Mouse (Mus musculus): Measurements from ENCODE around the gene Gan. TPM values are rescaled to one million over a fixed set of nuclear protein-coding genes. Genes with fewer than 3 reads are reported as not detected.

Gene Gan
- polyA plus RNA-seq, 1 experiment from 2014 or later, result 3.3 TPM

DNA sequence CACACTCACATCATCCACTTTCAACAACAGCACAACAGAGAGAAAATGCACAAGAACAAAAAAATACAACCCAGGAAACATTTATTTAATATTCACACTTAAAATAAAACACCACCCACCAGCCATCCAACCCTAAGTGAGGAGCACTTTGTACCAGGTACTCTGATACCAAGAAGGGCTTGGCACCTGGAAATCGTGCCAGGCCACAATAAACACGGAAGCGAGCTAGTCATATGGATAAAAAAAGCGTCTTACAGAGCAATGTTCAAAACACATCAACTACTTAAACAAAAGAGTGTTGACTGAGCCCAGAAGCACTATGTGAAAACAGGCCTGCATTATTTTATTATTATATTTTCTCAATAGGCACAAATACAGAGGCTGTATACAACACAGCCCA is 1.8 kb upstream of the Gan start:
- H3K4me1 ChIP-seq (ENCODE audit: insufficient read depth, low read depth, low read length), result no peaks in the 10 kb centered on the region; the same call in 1 of the 2 replicates
- H3K4me2 ChIP-seq (replicated peaks; ENCODE audit: low read depth, low read length), result peak overlapping the region; percentile 76; the same call in 1 of the 2 replicates
- H3K27me3 ChIP-seq (replicated peaks; ENCODE audit: insufficient read depth, low read length), result no peaks in the 10 kb centered on the region
- DNase-seq (ENCODE audit: low spot score) (no peak), ATAC-seq (no peak)
- 72% methylated on average over 4 of the region's 4 CpGs for WGBS
- H3K36me3 ChIP-seq (ENCODE audit: insufficient read depth, low read length), result no peaks in the 10 kb centered on the region
- TF ChIP-seq CTCF (IDR thresholded peaks at IDR 0.05) (no peak), EP300 (IDR thresholded peaks at IDR 0.05) (no peak)
- no peak overlapping the region for H3K4me3 ChIP-seq (ENCODE audit: low read depth, low read length)
- no peak overlapping the region for H3K9ac ChIP-seq (replicated peaks; ENCODE audit: low read depth)
- H3K27ac ChIP-seq (ENCODE audit: low read length), result no peak overlapping the region
- no peaks in the 10 kb centered on the region for H3K9me3 ChIP-seq (ENCODE audit: low read length)

- no peaks in the 10 kb centered on the region; the same call in 1 of the 2 replicates for H3K4me1 ChIP-seq (ENCODE audit: insufficient read depth, low read depth, low read length)
- no peaks in the 10 kb centered on the region for H3K27me3 ChIP-seq (replicated peaks; ENCODE audit: insufficient read depth, low read length)
- peak overlapping the region; percentile 76 for H3K4me2 ChIP-seq (replicated peaks; ENCODE audit: low read depth, low read length)
- ATAC-seq, result no peak
- 7% methylated on average over 33 of the region's 33 CpGs for WGBS
- H3K27ac ChIP-seq (ENCODE audit: low read length), result peak overlapping the region; percentile 94
- H3K9ac ChIP-seq (replicated peaks; ENCODE audit: low read depth), result peak overlapping the region; percentile 85
- no peaks in the 10 kb centered on the region for H3K9me3 ChIP-seq (ENCODE audit: low read length)
- peak; percentile 16 for DNase-seq (ENCODE audit: low spot score)
- no peaks in the 10 kb centered on the region for H3K36me3 ChIP-seq (ENCODE audit: insufficient read depth, low read length)
- peak overlapping the region; percentile 96 for H3K4me3 ChIP-seq (ENCODE audit: low read depth, low read length)
- TF ChIP-seq EP300 (IDR thresholded peaks at IDR 0.05) (no peak), CTCF (IDR thresholded peaks at IDR 0.05) (no peak)
These were observed 818 bp upstream of the Gan start for GRCm38 (mm10) chr8:117156866-117157768.

- DNase-seq (ENCODE audit: low spot score), result peak; percentile 97
- WGBS, result under 1% methylated on average over 41 of the region's 45 CpGs
- TF ChIP-seq EP300 (IDR thresholded peaks at IDR 0.05), result no peak
- TF ChIP-seq CTCF (IDR thresholded peaks at IDR 0.05), result no peak
These were observed 205 bp upstream of the Gan start for GRCm38 (mm10) chr8:117157769-117158091.

DNA sequence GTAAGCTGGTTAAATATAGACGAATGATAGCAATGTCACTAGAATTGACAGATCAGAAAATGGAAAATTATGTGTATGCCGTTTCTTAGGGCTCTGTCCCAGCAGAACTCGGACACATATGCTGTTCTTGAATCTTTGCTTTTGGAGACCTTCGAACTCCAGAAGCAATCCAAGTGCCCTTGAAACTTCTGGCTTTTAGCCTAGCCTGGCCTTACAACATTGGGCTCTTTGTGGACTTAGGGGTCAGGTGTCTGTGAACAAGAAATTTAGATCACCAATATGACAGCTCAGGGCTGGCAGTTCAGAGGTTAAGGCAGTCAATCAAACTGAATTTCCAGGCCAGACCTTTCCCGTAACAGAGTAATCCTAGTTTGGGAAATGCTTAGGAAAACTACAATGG is 1.1 kb downstream of the Gan start:
- H3K36me3 ChIP-seq (ENCODE audit: insufficient read depth, low read length), result no peaks in the 10 kb centered on the region
- no peak for TF ChIP-seq CTCF (IDR thresholded peaks at IDR 0.05)
- TF ChIP-seq EP300 (IDR thresholded peaks at IDR 0.05), result no peak
- 33% methylated on average over 5 of the region's 5 CpGs for WGBS
- DNase-seq (ENCODE audit: low spot score) (peak; percentile 17), ATAC-seq (no peak)
- no peaks in the 10 kb centered on the region for H3K27me3 ChIP-seq (replicated peaks; ENCODE audit: insufficient read depth, low read length)
- H3K9me3 ChIP-seq (ENCODE audit: low read length), result no peaks in the 10 kb centered on the region
- H3K27ac ChIP-seq (ENCODE audit: low read length), result peak overlapping the region; percentile 94
- H3K4me1 ChIP-seq (ENCODE audit: insufficient read depth, low read depth, low read length), result no peaks in the 10 kb centered on the region; the same call in 1 of the 2 replicates
- H3K4me2 ChIP-seq (replicated peaks; ENCODE audit: low read depth, low read length), result peak overlapping the region; percentile 86
- H3K9ac ChIP-seq (replicated peaks; ENCODE audit: low read depth), result no peak overlapping the region
- peak overlapping the region; percentile 96 for H3K4me3 ChIP-seq (ENCODE audit: low read depth, low read length)

More at GRCm38 (mm10) chr8:117157769-117158091, 205 bp upstream of the Gan start:
- H3K36me3 ChIP-seq (ENCODE audit: insufficient read depth, low read length), result no peaks in the 10 kb centered on the region
- H3K9me3 ChIP-seq (ENCODE audit: low read length), result no peaks in the 10 kb centered on the region
- peak overlapping the region; percentile 85 for H3K9ac ChIP-seq (replicated peaks; ENCODE audit: low read depth)
- no peaks in the 10 kb centered on the region; the same call in 1 of the 2 replicates for H3K4me1 ChIP-seq (ENCODE audit: insufficient read depth, low read depth, low read length)
- ATAC-seq, result peak; percentile 97
- H3K4me3 ChIP-seq (ENCODE audit: low read depth, low read length), result peak overlapping the region; percentile 96
- H3K27ac ChIP-seq (ENCODE audit: low read length), result peak overlapping the region; percentile 94
- peak overlapping the region; percentile 86 for H3K4me2 ChIP-seq (replicated peaks; ENCODE audit: low read depth, low read length)
- no peaks in the 10 kb centered on the region for H3K27me3 ChIP-seq (replicated peaks; ENCODE audit: insufficient read depth, low read length)

GRCm38 (mm10) chr8:117164912-117165311 is 7.0 kb downstream of the Gan start:
- Histone ChIP-seq H3K4me1 (ENCODE audit: insufficient read depth, low read depth, low read length) (peaks cover 13% of the 10 kb centered on the region; the same call in 1 of the 2 replicates), H3K9ac (replicated peaks; ENCODE audit: low read depth) (no peak overlapping the region), H3K4me2 (replicated peaks; ENCODE audit: low read depth, low read length) (no peak overlapping the region), H3K9me3 (ENCODE audit: low read length) (no peaks in the 10 kb centered on the region), H3K27ac (ENCODE audit: low read length) (no peak overlapping the region), H3K27me3 (replicated peaks; ENCODE audit: insufficient read depth, low read length) (no peaks in the 10 kb centered on the region), H3K36me3 (ENCODE audit: insufficient read depth, low read length) (no peaks in the 10 kb centered on the region), H3K4me3 (ENCODE audit: low read depth, low read length) (no peak overlapping the region)
- peak; percentile 22 for DNase-seq (ENCODE audit: low spot score)
- no peak for ATAC-seq
- 52% methylated on average over 4 of the region's 4 CpGs for WGBS
- TF ChIP-seq EP300 (IDR thresholded peaks at IDR 0.05), result no peak
- no peak for TF ChIP-seq CTCF (IDR thresholded peaks at IDR 0.05)

GRCm38 (mm10) chr8:117165542-117165941 is 7.6 kb downstream of the Gan start:
- Histone ChIP-seq H3K36me3 (ENCODE audit: insufficient read depth, low read length) (no peaks in the 10 kb centered on the region), H3K27me3 (replicated peaks; ENCODE audit: insufficient read depth, low read length) (no peaks in the 10 kb centered on the region), H3K4me2 (replicated peaks; ENCODE audit: low read depth, low read length) (no peak overlapping the region), H3K9me3 (ENCODE audit: low read length) (no peaks in the 10 kb centered on the region), H3K27ac (ENCODE audit: low read length) (no peak overlapping the region), H3K9ac (replicated peaks; ENCODE audit: low read depth) (no peak overlapping the region), H3K4me3 (ENCODE audit: low read depth, low read length) (no peak overlapping the region), H3K4me1 (ENCODE audit: insufficient read depth, low read depth, low read length) (peaks cover 13% of the 10 kb centered on the region; the same call in 1 of the 2 replicates)
- ATAC-seq, result no peak
- WGBS, result 90% methylated on average over 4 of the region's 4 CpGs
- DNase-seq (ENCODE audit: low spot score), result no peak
- TF ChIP-seq CTCF (IDR thresholded peaks at IDR 0.05) (no peak), EP300 (IDR thresholded peaks at IDR 0.05) (no peak)

Data from lung, postnatal 0 days (tissue).